Mouse (Mus musculus): ENCODE measurements at regions not wholly inside any gene's neighbourhood (a gene's known extent, or its start where the extent isn't known, plus 50 kb on each side); places are given as distances from the start of the nearest gene placed in this dataset.

- TF ChIP-seq POLR2A (IDR thresholded peaks at IDR 0.05; ENCODE audit: insufficient read length, low read depth) (no peak), REST (IDR thresholded peaks at IDR 0.05; ENCODE audit: insufficient read depth, insufficient read length) (no peak), POLR2AphosphoS2 (IDR thresholded peaks at IDR 0.05; ENCODE audit: insufficient read length, low read depth) (no peak), SRF (IDR thresholded peaks at IDR 0.05; ENCODE audit: control insufficient read depth, insufficient read length, low read depth) (no peak), E2F4 (IDR thresholded peaks at IDR 0.05; ENCODE audit: insufficient read depth) (no peak), TCF12 (IDR thresholded peaks at IDR 0.05; ENCODE audit: insufficient read depth, poor library complexity, severe bottlenecking) (no peak)
Measured at GRCm38 (mm10) chr6:98620886-98621285, 278.3 kb upstream of the Gm765 start.

Data from myocyte (in vitro differentiated cells).